Comparison of ENCODE assay signal across 9 mouse cellular contexts in genomic region chr19:44692396-44692795, GRCm38 (mm10).
DNase-seq lines count a peak whose midpoint lies in the region; ATAC-seq and TF ChIP-seq lines count a peak whose summit lies in the region.
"Had no signal": no experiment of that assay in that cellular context is flagged by ENCODE, and none has a peak within 500 bp of the region (broad histone marks: within the 10 kb centered on the region; RNA-seq: fewer than 3 reads in every experiment).

No protein-coding gene starts in this region.

- H3K27me3 ChIP-seq in heart, embryonic 13.5 days (replicated peaks): peaks cover 97% of the 10 kb centered on the region
- peaks cover 11% of the 10 kb centered on the region; the same call in 1 of the 2 replicates for H3K27me3 ChIP-seq in kidney, postnatal 0 days (ENCODE audit: insufficient read depth, low read length)

- WGBS in heart, embryonic 13.5 days: under 1% methylated on average over 17 of the region's 17 CpGs
- 1% methylated on average over 17 of the region's 17 CpGs for WGBS in kidney, postnatal 0 days

- no peak for TF ChIP-seq CTCF in kidney, postnatal 0 days (IDR thresholded peaks at IDR 0.05; ENCODE audit: low read depth)

- H3K4me3 ChIP-seq in heart, embryonic 13.5 days: peak overlapping the region; percentile 17; the same call in 1 of the 2 replicates
- peak overlapping the region; percentile 13; the same call in 1 of the 2 replicates for H3K4me3 ChIP-seq in kidney, postnatal 0 days (replicated peaks; ENCODE audit: low read depth, low read length)

- peak; percentile 46 for DNase-seq in left cerebral cortex, postnatal 4 days
- no peak for DNase-seq in left cerebral cortex, adult 9 months (ENCODE audit: low spot score in 2 of 2)
- peak; percentile 88 for DNase-seq in embryo, embryonic 11 days
- peak; percentile 83 for DNase-seq in kidney, postnatal 0 days (ENCODE audit: low spot score)
- peak; percentile 67 for DNase-seq in testis, postnatal 14 days (ENCODE audit: low spot score)
- DNase-seq in left cerebral cortex, postnatal 36 days (ENCODE audit: low spot score in 2 of 2): no peak

- H3K27ac ChIP-seq in heart, embryonic 13.5 days (replicated peaks): no peak overlapping the region
- no peak overlapping the region for H3K27ac ChIP-seq in kidney, postnatal 0 days
- H3K27ac ChIP-seq: macrophage had no signal

- no peaks in the 10 kb centered on the region for H3K36me3 ChIP-seq in heart, embryonic 13.5 days
- no peaks in the 10 kb centered on the region for H3K36me3 ChIP-seq in kidney, postnatal 0 days (ENCODE audit: insufficient read depth, low read length)

- intact Hi-C loops in left cerebral cortex, postnatal 4 days (cut with DNase I): no loop called here
- intact Hi-C loops in left cerebral cortex, postnatal 36 days (cut with DNase I): no loop called here

- no peaks in the 10 kb centered on the region for H3K9me3 ChIP-seq in heart, embryonic 13.5 days
- H3K9me3 ChIP-seq in kidney, postnatal 0 days (replicated peaks; ENCODE audit: low read length): no peaks in the 10 kb centered on the region

- no peak for ATAC-seq in heart, embryonic 13.5 days (ENCODE audit: extremely low read depth, insufficient number of reproducible peaks, low FRiP score, low TSS enrichment)
- ATAC-seq in kidney, postnatal 0 days (replicated peaks; ENCODE audit: low FRiP score, low read depth): no peak; the same call in 1 of the 2 replicates
- 0 out of 2 replicates have a peak, but pooled peaks have one; percentile 52 for ATAC-seq in megakaryocyte progenitor cell, adult 5-6 weeks (replicated peaks; ENCODE audit: poor library complexity)

- peaks cover 5% of the 10 kb centered on the region for H3K4me1 ChIP-seq in heart, embryonic 13.5 days
- 0 out of 2 replicates have a peak, but pooled peaks cover 5% of the 10 kb centered on the region for H3K4me1 ChIP-seq in kidney, postnatal 0 days (replicated peaks; ENCODE audit: insufficient read depth, low read length)

- H3K9ac ChIP-seq in heart, embryonic 13.5 days: no peak overlapping the region
- no peak overlapping the region for H3K9ac ChIP-seq in kidney, postnatal 0 days (ENCODE audit: low read depth, low read length)

- H3K4me2 ChIP-seq in heart, embryonic 13.5 days: peak overlapping the region; percentile 49
- H3K4me2 ChIP-seq in kidney, postnatal 0 days (ENCODE audit: low read length): peak overlapping the region; percentile 51

Comparison
In these comparisons a context has a peak if more than half of its experiments do, and no peak if none do; other contexts are left out.
1. DNase-seq: peak in left cerebral cortex, postnatal 4 days (single experiment), embryo, embryonic 11 days (single experiment), kidney, postnatal 0 days (single experiment) and testis, postnatal 14 days (single experiment); none in left cerebral cortex, adult 9 months (0 of 2) and left cerebral cortex, postnatal 36 days (0 of 2).